Mouse (Mus musculus) limb, embryonic 11.5 days (tissue): ENCODE measurements at regions not wholly inside any gene's neighbourhood (a gene's known extent, or its start where the extent isn't known, plus 50 kb on each side); places are given as distances from the start of the nearest gene placed in this dataset.

Experiments
- ATAC-seq: fragments of 200-750 bp; cut with Nextera tagmentation; 2 replicates; pipeline ENCODE4 v1.8.0; 2017; ENCODE audit warnings: low read depth; ENCODE audit not compliant: insufficient number of reproducible peaks, low FRiP score, low TSS enrichment
- DNase-seq: peaks from one replicate; pipeline ENCODE4 v3.0.0-alpha.2; 2015; ENCODE audit warnings: low spot score
- H3K27ac ChIP-seq: fragments of 300-500 bp; sonication (generic); replicated peaks from 2 replicates; pipeline ENCODE4 v1.5.1; 2014; ENCODE audit warnings: low read depth, mild to moderate bottlenecking, low read length
- H3K27me3 ChIP-seq: fragments of 300-500 bp; sonication (generic); 2 replicates; pipeline ENCODE4 v1.6.1; 2014; ENCODE audit warnings: mild to moderate bottlenecking, low read length, mixed read lengths; ENCODE audit not compliant: control insufficient read depth, insufficient read depth
- H3K36me3 ChIP-seq: fragments of 300-500 bp; sonication (generic); 2 replicates; pipeline ENCODE4 v1.6.1; 2014; ENCODE audit warnings: mild to moderate bottlenecking, low read length, moderate library complexity, mixed read lengths; ENCODE audit not compliant: control insufficient read depth, insufficient read depth
- H3K4me1 ChIP-seq: fragments of 300-500 bp; sonication (generic); 2 replicates; pipeline ENCODE4 v1.6.1; 2014; ENCODE audit warnings: low read length, mixed read lengths; ENCODE audit not compliant: control insufficient read depth, insufficient read depth
- H3K4me2 ChIP-seq: fragments of 300-500 bp; sonication (generic); 2 replicates; pipeline ENCODE4 v1.6.1; 2014; ENCODE audit warnings: low read depth, mild to moderate bottlenecking, moderate library complexity; ENCODE audit not compliant: severe bottlenecking
- H3K4me3 ChIP-seq: fragments of 300-500 bp; sonication (generic); 2 replicates; pipeline ENCODE4 v1.5.1; 2014; ENCODE audit warnings: low read depth, low read length
- H3K9ac ChIP-seq: fragments of 300-500 bp; sonication (generic); 2 replicates; pipeline ENCODE4 v1.6.1; 2014; ENCODE audit warnings: mild to moderate bottlenecking, low read length
- H3K9me3 ChIP-seq: fragments of 300-500 bp; sonication (generic); 2 replicates; pipeline ENCODE4 v1.6.1; 2016; ENCODE audit warnings: low read length; ENCODE audit not compliant: control insufficient read depth
- WGBS: fragments of 180-500 bp; shearing (Covaris S2); extraction: QIAGEN DNeasy Blood & Tissue Kit; methylation state at CpG from one replicate; pipeline ENCODE4 v1.1.7; 2014; 5-methylcytosine and 5-hydroxymethylcytosine counted together

DNA sequence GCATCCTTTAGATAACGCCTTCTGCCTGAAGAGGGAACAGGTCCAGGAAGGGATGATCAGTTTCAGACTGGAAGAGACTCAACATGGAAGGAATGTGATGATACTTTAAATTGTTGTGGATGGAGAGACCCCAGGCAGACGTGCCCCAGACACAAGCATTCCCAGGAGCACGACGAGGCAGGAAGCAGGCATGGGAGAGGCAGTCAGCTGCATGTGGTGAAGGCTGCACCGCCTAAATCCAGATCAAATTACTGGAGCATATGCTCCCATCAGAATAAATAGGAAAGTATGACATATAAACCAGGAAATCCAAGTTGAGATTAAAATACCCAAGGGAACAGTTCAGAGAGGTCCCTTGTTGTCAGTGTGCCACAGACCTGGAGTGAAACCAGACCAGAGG, 467.3 kb downstream of the Pid1 start:
- WGBS: 22% methylated on average over 5 of the region's 5 CpGs

DNA sequence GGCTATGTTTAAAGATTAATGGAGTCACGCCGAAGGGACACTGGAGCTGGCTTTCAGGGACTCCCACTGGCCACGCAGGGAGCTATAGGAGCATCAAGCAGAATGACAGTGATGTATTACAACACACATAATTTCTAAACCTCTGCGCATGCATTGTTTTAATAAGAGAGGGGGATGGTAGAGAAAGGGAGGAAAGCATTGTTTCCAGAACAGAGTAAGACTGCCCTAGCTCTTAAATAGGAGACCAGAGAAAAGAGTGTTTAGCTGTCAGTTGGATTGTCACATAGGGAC, 471.1 kb upstream of the Sphkap start:
- Histone ChIP-seq H3K27ac (no peak overlapping the region), H3K9ac (no peak overlapping the region), H3K4me2 (no peak overlapping the region), H3K4me3 (no peak overlapping the region), H3K4me1 (no peaks in the 10 kb centered on the region), H3K36me3 (no peaks in the 10 kb centered on the region), H3K9me3 (no peaks in the 10 kb centered on the region), H3K27me3 (no peaks in the 10 kb centered on the region)
- no peak for ATAC-seq
- no peak for DNase-seq
- 82% methylated on average over 4 of the region's 4 CpGs for WGBS

More for the DNA sequence above, 467.3 kb downstream of the Pid1 start:
- Histone ChIP-seq H3K27me3 (no peaks in the 10 kb centered on the region), H3K4me1 (no peaks in the 10 kb centered on the region), H3K27ac (no peak overlapping the region), H3K9ac (no peak overlapping the region), H3K9me3 (no peaks in the 10 kb centered on the region), H3K4me2 (no peak overlapping the region), H3K4me3 (no peak overlapping the region), H3K36me3 (no peaks in the 10 kb centered on the region)
- no peak for ATAC-seq
- DNase-seq: no peak

- Histone ChIP-seq H3K36me3 (no peaks in the 10 kb centered on the region), H3K27me3 (no peaks in the 10 kb centered on the region), H3K9ac (no peak overlapping the region), H3K4me1 (no peaks in the 10 kb centered on the region), H3K9me3 (no peaks in the 10 kb centered on the region), H3K4me3 (no peak overlapping the region), H3K27ac (no peak overlapping the region), H3K4me2 (no peak overlapping the region)
- ATAC-seq (no peak), DNase-seq (no peak)
- 86% methylated on average over 8 of the region's 8 CpGs for WGBS
Measured at GRCm38 (mm10) chr1:83878330-83879108, 470.5 kb upstream of the Sphkap start.

- ATAC-seq (peak; percentile 92), DNase-seq (peak; percentile 84)
- Histone ChIP-seq H3K4me1 (peaks cover 8% of the 10 kb centered on the region), H3K27ac (no peak overlapping the region), H3K9me3 (no peaks in the 10 kb centered on the region), H3K36me3 (no peaks in the 10 kb centered on the region), H3K4me3 (no peak overlapping the region), H3K9ac (no peak overlapping the region), H3K27me3 (no peaks in the 10 kb centered on the region), H3K4me2 (no peak overlapping the region)
- 12% methylated on average over 5 of the region's 5 CpGs for WGBS
Measured at GRCm38 (mm10) chr1:83870853-83871567, 463.0 kb upstream of the Sphkap start.

DNA sequence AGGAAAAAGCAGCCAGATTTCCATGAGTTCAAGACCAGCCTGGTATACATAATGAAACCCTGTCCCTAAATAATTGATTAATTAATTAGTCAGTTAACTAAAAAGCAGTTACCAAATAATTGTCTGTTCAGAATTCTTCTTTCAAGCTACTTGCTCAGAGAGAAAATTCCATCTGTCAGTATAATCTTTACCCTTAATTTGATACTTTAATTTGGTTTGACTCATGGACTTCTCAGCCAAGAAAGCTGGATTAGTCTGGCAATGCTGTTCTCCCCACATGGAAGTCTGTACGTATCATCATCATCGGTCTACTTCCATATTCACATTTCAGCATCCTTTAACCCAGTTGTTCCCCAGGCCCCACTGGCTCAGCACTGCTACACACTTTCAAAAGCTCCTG, 461.0 kb upstream of the Sphkap start:
- DNase-seq (no peak), ATAC-seq (no peak)
- no peak overlapping the region for H3K9ac ChIP-seq
- H3K4me3 ChIP-seq: no peak overlapping the region
- H3K27ac ChIP-seq: no peak overlapping the region
- H3K27me3 ChIP-seq: no peaks in the 10 kb centered on the region
- H3K36me3 ChIP-seq: no peaks in the 10 kb centered on the region
- H3K4me2 ChIP-seq: no peak overlapping the region
- peaks cover 8% of the 10 kb centered on the region for H3K4me1 ChIP-seq
- WGBS: 96% methylated on average over 2 of the region's 2 CpGs
- no peaks in the 10 kb centered on the region for H3K9me3 ChIP-seq

DNA sequence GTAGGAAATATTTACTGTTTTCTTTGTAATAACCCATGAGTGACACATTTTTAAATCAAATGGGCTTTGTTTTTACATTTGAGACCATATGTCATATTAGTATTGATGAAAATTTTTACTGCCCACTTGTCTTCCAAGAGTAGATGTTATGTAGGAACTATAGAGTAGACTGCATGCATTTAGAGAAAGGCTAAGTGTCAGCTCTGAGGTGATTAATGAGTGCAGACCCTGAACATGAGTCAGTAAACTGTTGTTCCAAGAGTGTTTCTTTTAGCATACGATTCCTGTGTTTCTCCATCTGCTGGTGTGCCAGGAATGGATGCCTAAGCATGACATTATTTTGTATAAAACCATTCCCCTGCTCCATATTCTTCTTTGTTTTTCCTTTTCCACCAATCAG, 454.5 kb upstream of the Sphkap start:
- Histone ChIP-seq H3K4me1 (no peaks in the 10 kb centered on the region), H3K27me3 (no peaks in the 10 kb centered on the region), H3K9me3 (no peaks in the 10 kb centered on the region), H3K4me2 (no peak overlapping the region), H3K27ac (no peak overlapping the region), H3K4me3 (no peak overlapping the region), H3K9ac (no peak overlapping the region), H3K36me3 (no peaks in the 10 kb centered on the region)
- ATAC-seq: no peak
- 59% methylated on average over 1 of the region's 1 CpGs for WGBS
- no peak for DNase-seq

DNA sequence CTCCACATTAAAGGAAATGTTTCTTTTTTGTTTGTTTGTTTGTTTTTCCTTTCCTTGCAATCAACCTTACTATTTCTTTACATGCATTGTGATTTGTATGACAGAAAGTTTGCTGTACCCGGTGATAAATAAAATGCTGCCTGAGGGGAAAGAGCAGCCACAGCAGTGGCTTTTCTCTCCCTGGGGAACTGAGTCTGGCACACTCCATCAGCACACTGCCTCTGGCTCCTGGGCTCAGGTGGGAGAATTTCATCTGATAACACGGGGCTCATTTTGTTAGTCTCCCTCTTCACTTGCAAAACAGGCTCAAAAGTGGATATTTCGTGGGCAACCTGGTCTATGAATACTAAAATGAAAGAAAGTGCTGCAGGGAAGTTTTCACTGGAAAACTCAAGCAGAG, 454.1 kb upstream of the Sphkap start:
- no peak overlapping the region for H3K9ac ChIP-seq
- H3K27ac ChIP-seq: no peak overlapping the region
- no peaks in the 10 kb centered on the region for H3K27me3 ChIP-seq
- H3K9me3 ChIP-seq: no peaks in the 10 kb centered on the region
- H3K4me3 ChIP-seq: no peak overlapping the region
- 66% methylated on average over 3 of the region's 3 CpGs for WGBS
- no peak overlapping the region for H3K4me2 ChIP-seq
- DNase-seq (no peak), ATAC-seq (no peak)
- no peaks in the 10 kb centered on the region for H3K36me3 ChIP-seq
- H3K4me1 ChIP-seq: no peaks in the 10 kb centered on the region

DNA sequence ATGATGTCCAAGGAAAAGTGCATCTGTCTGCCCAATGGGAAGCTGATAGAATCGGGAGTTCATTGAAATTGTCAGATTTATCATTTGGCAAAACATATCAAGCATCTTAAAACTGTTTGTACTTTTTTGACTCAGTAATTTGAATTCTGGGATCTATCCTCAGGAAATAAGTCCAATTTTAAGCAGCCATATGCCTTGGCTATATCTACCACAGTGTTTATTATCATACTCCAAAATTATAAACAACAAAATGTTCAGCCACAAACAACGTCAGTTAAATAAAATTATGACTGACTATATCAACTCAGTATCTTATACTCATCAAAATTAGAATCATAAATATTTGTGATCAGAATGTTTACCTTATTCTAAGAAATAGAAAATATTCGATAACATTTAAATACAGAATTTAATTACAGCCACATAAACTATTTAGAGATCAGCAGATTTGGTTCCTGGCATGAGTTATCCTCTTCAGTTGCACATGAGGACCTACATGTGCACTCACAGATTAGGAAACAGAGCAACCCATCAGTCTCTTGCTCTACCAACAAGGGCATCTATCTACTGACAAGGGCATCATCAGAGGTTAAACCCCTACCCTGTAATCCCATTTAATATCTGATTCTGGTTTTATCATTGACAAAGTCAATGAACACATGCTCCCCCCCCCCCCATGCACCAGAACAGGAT, 451.9 kb upstream of the Sphkap start:
- Histone ChIP-seq H3K27me3 (no peaks in the 10 kb centered on the region), H3K4me1 (no peaks in the 10 kb centered on the region), H3K4me3 (no peak overlapping the region), H3K27ac (no peak overlapping the region), H3K36me3 (no peaks in the 10 kb centered on the region), H3K4me2 (no peak overlapping the region), H3K9ac (no peak overlapping the region), H3K9me3 (no peaks in the 10 kb centered on the region)
- ATAC-seq (no peak), DNase-seq (no peak)
- 94% methylated on average over 3 of the region's 3 CpGs for WGBS
